Mouse (Mus musculus) G1E (cell line): ENCODE data around the gene Agpat1. TPM values are rescaled to one million over a fixed set of nuclear protein-coding genes. Genes with fewer than 3 reads are reported as not detected.

ENCODE experiments used
- ATAC-seq: 2 replicates; pipeline ENCODE4 v1.8.0; 2016; ENCODE audit warnings: mild to moderate bottlenecking; ENCODE audit not compliant: insufficient number of reproducible peaks, poor library complexity, low FRiP score, severe bottlenecking; ENCODE audit errors: extremely low read depth
- DNase-seq: peaks from one replicate; pipeline ENCODE4 v3.0.0; 2012; ENCODE audit warnings: low spot score
- H3K27me3 ChIP-seq: 2 replicates; pipeline ENCODE4 v1.6.1; 2012; ENCODE audit warnings: mild to moderate bottlenecking, low read length, inconsistent platforms; ENCODE audit not compliant: insufficient read depth
- H3K36me3 ChIP-seq: replicated peaks from 2 replicates; pipeline ENCODE3; 2012; ENCODE audit warnings: mild to moderate bottlenecking, inconsistent platforms
- H3K4me1 ChIP-seq: 2 replicates; pipeline ENCODE4 v1.6.1; 2012; ENCODE audit warnings: low read depth, low read length, inconsistent platforms, mixed read lengths; ENCODE audit not compliant: insufficient read depth
- H3K4me3 ChIP-seq: 2 replicates; pipeline ENCODE4 v1.5.1; 2012; ENCODE audit warnings: low read depth, mild to moderate bottlenecking, inconsistent platforms, low read length, moderate library complexity, mixed read lengths
- H3K9me3 ChIP-seq: replicated peaks from 2 replicates; pipeline ENCODE4 v1.6.1; 2012; ENCODE audit warnings: inconsistent platforms
- CTCF ChIP-seq: IDR thresholded peaks from 2 replicates; pipeline ENCODE4 v1.5.1; 2012; ENCODE audit warnings: low read depth, low read length, inconsistent platforms, mixed read lengths
- GATA1 ChIP-seq: IDR thresholded peaks from 2 replicates; pipeline ENCODE4 v1.6.1; 2012; ENCODE audit warnings: borderline replicate concordance, low read length, inconsistent platforms, mixed read lengths
- GATA2 ChIP-seq: IDR thresholded peaks from 2 replicates; pipeline ENCODE4 v1.6.1; 2012; ENCODE audit warnings: low read depth, low read length, inconsistent platforms, borderline replicate concordance
- POLR2AphosphoS5 ChIP-seq: IDR thresholded peaks from 2 replicates; pipeline ENCODE4 v1.6.1; 2012; ENCODE audit warnings: low read depth, low read length, inconsistent platforms; ENCODE audit not compliant: insufficient replicate concordance
- TAL1 ChIP-seq: conservative IDR thresholded peaks from 2 replicates; pipeline ENCODE4 v1.6.1; 2012; ENCODE audit warnings: low read depth, low read length, inconsistent platforms, mixed read lengths
- polyA plus RNA-seq: library from polyadenylated mRNA; stranded (reverse); fragments of >175 nt; gene quantifications from 2 replicates; pipeline ENCODE4 v1.2.3, GENCODE M21; 2012
- total RNA-seq, 2 experiments: library from RNA; stranded (forward) in 1 of 2; stranded (reverse) in 1 of 2; fragments of 200-1000 nt in 1 of 2; fragments of >200 nt in 1 of 2; fragmentation: Nextera tagmentation in 1 of 2; gene quantifications; 2 replicates each; pipeline ENCODE4 v1.2.3; 2014 to 2017

The Agpat1 gene
- total and polyA plus RNA-seq, 3 experiments: 24.7 to 165 (median 96.4) TPM

- peaks cover 20% of the 10 kb centered on the region for H3K27me3 ChIP-seq
- ATAC-seq: no peak
- TF ChIP-seq TAL1 (no peak), GATA1 (no peak), GATA2 (no peak), CTCF (no peak), POLR2AphosphoS5 (no peak)
- peaks cover 38% of the 10 kb centered on the region for H3K4me1 ChIP-seq
- H3K4me3 ChIP-seq: peak overlapping the region; percentile 68
- no peaks in the 10 kb centered on the region for H3K9me3 ChIP-seq
- DNase-seq: no peak
- H3K36me3 ChIP-seq: peaks cover 34% of the 10 kb centered on the region
Measured at GRCm38 (mm10) chr17:34645256-34645829, 41.3 kb downstream of the Agpat1 start.

- DNase-seq (no peak), ATAC-seq (no peak)
- Histone ChIP-seq H3K9me3 (no peaks in the 10 kb centered on the region), H3K4me3 (peak overlapping the region; percentile 68; the same call in 1 of the 2 replicates), H3K36me3 (peaks cover 41% of the 10 kb centered on the region), H3K4me1 (peaks cover 38% of the 10 kb centered on the region), H3K27me3 (peaks cover 17% of the 10 kb centered on the region)
- TF ChIP-seq GATA1 (no peak), POLR2AphosphoS5 (no peak), TAL1 (no peak), GATA2 (no peak), CTCF (no peak)
Measured at GRCm38 (mm10) chr17:34645831-34646511, 41.9 kb downstream of the Agpat1 start.

- ATAC-seq (peak; percentile 94), DNase-seq (peak; percentile 99)
- H3K9me3 ChIP-seq: no peaks in the 10 kb centered on the region
- H3K4me1 ChIP-seq: peaks cover 44% of the 10 kb centered on the region
- no peak for TF ChIP-seq GATA2
- no peak for TF ChIP-seq POLR2AphosphoS5
- no peak for TF ChIP-seq TAL1
- no peak for TF ChIP-seq GATA1
- TF ChIP-seq CTCF: no peak
- peaks cover 9% of the 10 kb centered on the region; the same call in 1 of the 2 replicates for H3K27me3 ChIP-seq
- peak within 1 kb of the TSS; percentile 99 for H3K4me3 ChIP-seq
- H3K36me3 ChIP-seq: peaks cover 52% of the 10 kb centered on the region
Measured at GRCm38 (mm10) chr17:34646906-34647787, 43.1 kb downstream of the Agpat1 start, which contains the start of gene Atf6b. Gene Atf6b (plus strand): TSS chr17:34647146.

GRCm38 (mm10) chr17:34648141-34648890 is 44.3 kb downstream of the Agpat1 start:
- Histone ChIP-seq H3K4me1 (peaks cover 44% of the 10 kb centered on the region), H3K36me3 (peaks cover 64% of the 10 kb centered on the region), H3K27me3 (0 out of 2 replicates have a peak, but pooled peaks cover 3% of the 10 kb centered on the region), H3K9me3 (no peaks in the 10 kb centered on the region), H3K4me3 (peak overlapping the region; percentile 99; the same call in 1 of the 2 replicates)
- no peak for ATAC-seq
- DNase-seq: no peak
- TF ChIP-seq TAL1: no peak
- TF ChIP-seq GATA2: no peak
- TF ChIP-seq GATA1: no peak
- TF ChIP-seq POLR2AphosphoS5: no peak
- no peak for TF ChIP-seq CTCF

GRCm38 (mm10) chr17:34649106-34649864 is 45.2 kb downstream of the Agpat1 start:
- DNase-seq: no peak
- H3K36me3 ChIP-seq: peaks cover 74% of the 10 kb centered on the region
- H3K27me3 ChIP-seq: no peaks in the 10 kb centered on the region
- no peak for ATAC-seq
- no peak for TF ChIP-seq POLR2AphosphoS5
- TF ChIP-seq CTCF: no peak
- TF ChIP-seq GATA1: no peak
- TF ChIP-seq TAL1: no peak
- no peak for TF ChIP-seq GATA2
- peaks cover 44% of the 10 kb centered on the region for H3K4me1 ChIP-seq
- no peak overlapping the region for H3K4me3 ChIP-seq
- H3K9me3 ChIP-seq: no peaks in the 10 kb centered on the region
